Mouse (Mus musculus): ENCODE data around the gene Olfr718-ps1. TPM values are rescaled to one million over a fixed set of nuclear protein-coding genes. Genes with fewer than 3 reads are reported as not detected.
"Not testable (repeated sequence)": the region's sequence is repeated elsewhere in the genome, so short reads cannot be mapped to it uniquely, and the experiment has no call there.

Olfr718-ps1 gene
- total RNA-seq, 1 experiment: 0.36 TPM

DNA sequence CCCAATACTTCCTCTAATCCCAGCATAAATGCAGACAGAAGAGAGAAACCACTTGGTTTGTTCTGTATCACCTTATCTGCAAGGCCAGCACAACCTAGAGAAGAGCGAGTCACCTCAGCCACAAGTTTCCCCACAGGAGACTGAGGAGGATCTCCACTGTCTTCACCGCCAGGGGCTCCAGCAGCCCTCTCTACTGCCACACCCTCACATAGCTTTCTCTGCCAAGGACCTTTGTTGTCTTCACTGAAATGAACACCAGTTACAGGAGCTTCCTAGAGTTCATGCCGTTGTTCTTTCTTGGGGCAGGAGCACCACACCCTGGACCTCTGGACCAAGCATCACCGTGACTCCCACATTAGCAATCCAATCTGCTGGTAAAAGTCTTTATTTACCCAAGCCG, 1.3 kb upstream of the Olfr718-ps1 start:
- Histone ChIP-seq H3K4me1 (ENCODE audit: control insufficient read depth in 2 of 2, insufficient read depth in 2 of 2, low read length in 2 of 2, poor library complexity in 1 of 2) (no peaks in the 10 kb centered on the region), H3K36me3 (ENCODE audit: control insufficient read depth, insufficient read depth, low read length, poor library complexity, severe bottlenecking) (no peaks in the 10 kb centered on the region), H3K9me3 (ENCODE audit: control insufficient read depth, insufficient read depth, low read depth, low read length) (no peaks in the 10 kb centered on the region), H3K27ac (ENCODE audit: insufficient read depth, low read depth, low read length, poor library complexity, severe bottlenecking) (no peak overlapping the region), H3K9ac (ENCODE audit: insufficient read depth, low read depth, low read length, poor library complexity, severe bottlenecking) (no peak overlapping the region), H3K4me3 (ENCODE audit: insufficient read depth in 1 of 2, low read depth in 1 of 2, low read length in 2 of 2, poor library complexity in 1 of 2, severe bottlenecking in 1 of 2) (no peak overlapping the region)
- DNase-seq (ENCODE audit: low read depth, low spot score): no peak
- TF ChIP-seq ZC3H11A (IDR thresholded peaks at IDR 0.05; ENCODE audit: borderline replicate concordance, low read depth, low read length): no peak
- TF ChIP-seq ZNF384 (IDR thresholded peaks at IDR 0.05; ENCODE audit: low read depth, low read length): no peak
- in situ Hi-C loops (cut with MboI; ENCODE audit: low sequenced_read_pairs in 2 of 2, unreplicated experiment in 2 of 2): no loop called here

DNA sequence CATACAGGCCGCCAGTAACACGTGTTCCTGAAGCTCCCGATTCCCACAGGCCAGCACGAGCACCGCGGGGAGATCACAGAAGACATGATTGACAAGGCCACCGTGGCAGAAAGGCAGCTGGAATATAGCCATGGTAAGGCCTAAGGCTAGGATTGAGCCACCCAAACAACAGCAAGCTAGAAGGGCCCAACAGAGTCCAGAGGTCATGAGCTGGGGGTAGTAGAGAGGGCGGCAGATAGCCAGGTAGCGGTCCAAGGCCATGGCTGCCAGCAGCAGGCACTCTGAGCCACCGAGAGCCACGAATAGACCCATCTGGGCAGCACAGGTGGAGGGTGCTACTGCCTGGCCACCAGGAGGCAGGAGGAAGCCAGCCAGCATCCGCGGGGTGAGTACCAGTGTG, 9.8 kb downstream of the Olfr718-ps1 start:
- H3K9ac ChIP-seq (ENCODE audit: insufficient read depth, low read depth, low read length, poor library complexity, severe bottlenecking): peak overlapping the region; percentile 54
- H3K4me3 ChIP-seq (ENCODE audit: insufficient read depth in 1 of 2, low read depth in 1 of 2, low read length in 2 of 2, poor library complexity in 1 of 2, severe bottlenecking in 1 of 2): peak overlapping the region; percentile 43 to 51
- in situ Hi-C loops (cut with MboI; ENCODE audit: low sequenced_read_pairs in 2 of 2, unreplicated experiment in 2 of 2): no loop called here
- no peaks in the 10 kb centered on the region; the same call in 1 of the 2 replicates for H3K36me3 ChIP-seq (ENCODE audit: control insufficient read depth, insufficient read depth, low read length, poor library complexity, severe bottlenecking)
- TF ChIP-seq ZNF384 (IDR thresholded peaks at IDR 0.05; ENCODE audit: low read depth, low read length) (no peak), HCFC1 (IDR thresholded peaks at IDR 0.05; ENCODE audit: borderline replicate concordance, insufficient read depth, low read length) (no peak), MAFK (IDR thresholded peaks at IDR 0.05; ENCODE audit: insufficient read depth, low read depth, low read length) (no peak), ZC3H11A (IDR thresholded peaks at IDR 0.05; ENCODE audit: borderline replicate concordance, low read depth, low read length) (no peak), CHD2 (IDR thresholded peaks at IDR 0.05; ENCODE audit: low read depth, low read length) (no peak)
- no peak overlapping the region for H3K27ac ChIP-seq (ENCODE audit: insufficient read depth, low read depth, low read length, poor library complexity, severe bottlenecking)
- no peak for DNase-seq (ENCODE audit: low read depth, low spot score)
- peaks cover 2% of the 10 kb centered on the region; the same call in 1 of the 2 replicates for H3K9me3 ChIP-seq (ENCODE audit: control insufficient read depth, insufficient read depth, low read depth, low read length)
- H3K4me1 ChIP-seq (ENCODE audit: control insufficient read depth in 2 of 2, insufficient read depth in 2 of 2, low read length in 2 of 2, poor library complexity in 1 of 2): peaks cover 0 to 3% of the 10 kb centered on the region in 2 experiments; a peak in 1 of 4 replicates

DNA sequence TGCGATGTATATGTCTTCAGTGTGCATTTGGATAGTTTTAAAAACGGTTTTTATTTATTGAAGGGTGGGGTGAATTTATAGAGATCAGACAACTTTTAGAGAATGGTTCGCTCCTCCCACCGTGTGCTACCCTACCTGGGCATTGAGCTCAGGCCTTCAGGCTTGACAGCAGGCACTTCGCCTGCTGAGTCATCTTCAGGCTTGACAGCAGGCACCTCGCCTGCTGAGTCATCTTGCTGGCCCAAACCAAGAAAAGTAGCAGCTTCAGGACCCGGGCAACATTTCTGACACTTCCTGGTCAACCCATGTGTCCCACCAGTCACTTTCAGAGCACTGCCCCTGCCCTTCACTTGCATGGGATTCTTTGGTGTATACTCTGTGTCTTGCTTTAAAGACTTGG, 12.3 kb downstream of the Olfr718-ps1 start:
- in situ Hi-C loops (cut with MboI; ENCODE audit: low sequenced_read_pairs in 2 of 2, unreplicated experiment in 2 of 2): no loop called here
- H3K4me3 ChIP-seq (ENCODE audit: insufficient read depth in 1 of 2, low read depth in 1 of 2, low read length in 2 of 2, poor library complexity in 1 of 2, severe bottlenecking in 1 of 2): no peak overlapping the region
- H3K36me3 ChIP-seq (ENCODE audit: control insufficient read depth, insufficient read depth, low read length, poor library complexity, severe bottlenecking): no peaks in the 10 kb centered on the region; the same call in 1 of the 2 replicates
- TF ChIP-seq CHD2 (IDR thresholded peaks at IDR 0.05; ENCODE audit: low read depth, low read length) (no peak), MAFK (IDR thresholded peaks at IDR 0.05; ENCODE audit: insufficient read depth, low read depth, low read length) (peak; percentile 60)
- H3K9me3 ChIP-seq (ENCODE audit: control insufficient read depth, insufficient read depth, low read depth, low read length): peaks cover 2% of the 10 kb centered on the region; the same call in 1 of the 2 replicates
- no peak overlapping the region for H3K9ac ChIP-seq (ENCODE audit: insufficient read depth, low read depth, low read length, poor library complexity, severe bottlenecking)
- peak overlapping the region; percentile 56; the same call in 1 of the 2 replicates for H3K27ac ChIP-seq (ENCODE audit: insufficient read depth, low read depth, low read length, poor library complexity, severe bottlenecking)
- peaks cover 0 to 3% of the 10 kb centered on the region in 2 experiments; a peak in 1 of 4 replicates for H3K4me1 ChIP-seq (ENCODE audit: control insufficient read depth in 2 of 2, insufficient read depth in 2 of 2, low read length in 2 of 2, poor library complexity in 1 of 2)
- DNase-seq (ENCODE audit: low read depth, low spot score): no peak

DNA sequence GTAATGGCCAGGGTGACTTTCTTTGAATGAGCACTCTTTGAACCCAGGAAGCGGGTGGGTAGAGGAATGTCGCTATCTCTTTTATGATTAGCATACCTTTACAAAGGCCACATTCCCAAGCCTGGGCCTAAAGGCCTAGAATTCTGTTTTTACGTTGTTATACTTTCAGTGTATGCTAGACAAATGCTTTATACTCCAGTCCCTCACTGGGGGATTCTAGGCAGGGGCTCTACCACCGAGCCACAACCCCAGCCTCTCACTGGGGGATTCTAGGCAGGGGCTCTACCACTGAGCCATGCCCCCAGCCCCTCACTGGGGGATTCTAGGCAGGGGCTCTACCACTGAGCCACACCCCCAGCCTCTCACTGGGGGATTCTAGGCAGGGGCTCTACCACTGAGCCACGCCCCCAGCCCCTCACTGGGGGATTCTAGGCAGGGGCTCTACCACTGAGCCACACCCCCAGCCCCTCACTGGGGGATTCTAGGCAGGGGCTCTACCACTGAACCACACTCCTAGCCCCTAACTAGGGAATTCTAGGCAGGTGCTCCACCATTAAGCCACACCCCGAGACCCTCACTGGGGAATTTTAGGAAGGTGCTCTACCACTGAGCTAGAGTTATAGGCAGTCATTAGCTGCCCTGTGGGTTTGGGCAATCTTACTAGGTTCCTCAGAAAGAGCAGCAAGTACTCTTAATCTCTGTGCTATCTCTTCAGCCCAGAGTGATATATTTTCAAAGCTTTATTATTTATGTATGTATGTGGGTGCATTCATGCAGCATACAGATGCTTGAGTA, 13.0 kb downstream of the Olfr718-ps1 start:
- H3K4me3 ChIP-seq (ENCODE audit: insufficient read depth in 1 of 2, low read depth in 1 of 2, low read length in 2 of 2, poor library complexity in 1 of 2, severe bottlenecking in 1 of 2); H3K36me3 ChIP-seq (ENCODE audit: control insufficient read depth, insufficient read depth, low read length, poor library complexity, severe bottlenecking); H3K9me3 ChIP-seq (ENCODE audit: control insufficient read depth, insufficient read depth, low read depth, low read length); H3K4me1 ChIP-seq (ENCODE audit: control insufficient read depth in 2 of 2, insufficient read depth in 2 of 2, low read length in 2 of 2, poor library complexity in 1 of 2); in situ Hi-C loops (cut with MboI; ENCODE audit: low sequenced_read_pairs in 2 of 2, unreplicated experiment in 2 of 2); DNase-seq (ENCODE audit: low read depth, low spot score); H3K9ac ChIP-seq (ENCODE audit: insufficient read depth, low read depth, low read length, poor library complexity, severe bottlenecking): not testable (repeated sequence)
- H3K27ac ChIP-seq (ENCODE audit: insufficient read depth, low read depth, low read length, poor library complexity, severe bottlenecking): peak overlapping the region; percentile 61; the same call in 1 of the 2 replicates

DNA sequence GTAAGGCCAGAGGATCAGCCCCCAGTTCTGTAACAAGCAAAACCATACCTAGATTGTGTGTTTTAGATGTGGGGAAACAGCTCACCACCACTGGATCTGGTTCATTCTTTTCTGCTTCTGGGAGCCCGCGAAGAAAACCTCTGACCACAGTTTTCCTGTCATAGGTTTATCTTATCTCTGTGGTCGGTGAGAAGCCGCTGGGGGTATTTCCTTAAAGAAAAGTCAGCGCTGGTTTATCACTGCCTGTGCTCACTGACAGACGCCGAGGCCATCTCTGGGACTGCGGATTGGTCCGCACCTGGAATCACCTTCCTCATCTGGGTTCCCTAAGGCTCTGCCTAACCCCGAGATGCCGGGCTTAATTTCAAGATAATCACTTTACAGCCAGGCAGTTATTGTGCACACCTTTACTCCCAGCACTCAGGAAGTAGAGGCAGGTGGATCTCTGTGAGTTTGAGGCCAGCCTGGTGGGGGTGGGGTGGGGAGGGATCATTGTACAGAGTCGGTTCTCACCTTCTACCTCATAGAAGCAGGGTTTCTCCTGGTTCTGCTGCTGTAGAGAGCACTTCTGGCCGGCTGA, 14.4 kb downstream of the Olfr718-ps1 start:
- TF ChIP-seq ZC3H11A (IDR thresholded peaks at IDR 0.05; ENCODE audit: borderline replicate concordance, low read depth, low read length) (no peak), MAFK (IDR thresholded peaks at IDR 0.05; ENCODE audit: insufficient read depth, low read depth, low read length) (no peak), CHD2 (IDR thresholded peaks at IDR 0.05; ENCODE audit: low read depth, low read length) (no peak), ZNF384 (IDR thresholded peaks at IDR 0.05; ENCODE audit: low read depth, low read length) (no peak), HCFC1 (IDR thresholded peaks at IDR 0.05; ENCODE audit: borderline replicate concordance, insufficient read depth, low read length) (no peak)
- in situ Hi-C loops (cut with MboI; ENCODE audit: low sequenced_read_pairs in 2 of 2, unreplicated experiment in 2 of 2): no loop called here
- Histone ChIP-seq H3K27ac (ENCODE audit: insufficient read depth, low read depth, low read length, poor library complexity, severe bottlenecking) (peak overlapping the region; percentile 34; the same call in 1 of the 2 replicates), H3K9me3 (ENCODE audit: control insufficient read depth, insufficient read depth, low read depth, low read length) (peaks cover 8% of the 10 kb centered on the region; the same call in 1 of the 2 replicates), H3K9ac (ENCODE audit: insufficient read depth, low read depth, low read length, poor library complexity, severe bottlenecking) (no peak overlapping the region; the same call in 1 of the 2 replicates), H3K4me1 (ENCODE audit: control insufficient read depth in 2 of 2, insufficient read depth in 2 of 2, low read length in 2 of 2, poor library complexity in 1 of 2) (peaks cover 0 to 3% of the 10 kb centered on the region in 2 experiments; a peak in 1 of 4 replicates), H3K4me3 (ENCODE audit: insufficient read depth in 1 of 2, low read depth in 1 of 2, low read length in 2 of 2, poor library complexity in 1 of 2, severe bottlenecking in 1 of 2) (no peak overlapping the region), H3K36me3 (ENCODE audit: control insufficient read depth, insufficient read depth, low read length, poor library complexity, severe bottlenecking) (no peaks in the 10 kb centered on the region; the same call in 1 of the 2 replicates)
- DNase-seq (ENCODE audit: low read depth, low spot score): no peak
